Mouse (Mus musculus) heart, postnatal 0 days (tissue): ENCODE measurements around the gene Fgfr2.

Source experiments
- CTCF ChIP-seq: IDR thresholded peaks from 2 replicates; pipeline ENCODE4 v1.5.1; 2016; ENCODE audit warnings: antibody characterized with exemption, control low read depth, low read depth
- EP300 ChIP-seq: IDR thresholded peaks from 2 replicates; pipeline ENCODE4 v1.6.1; 2016; ENCODE audit warnings: antibody characterized with exemption, low read depth

DNA sequence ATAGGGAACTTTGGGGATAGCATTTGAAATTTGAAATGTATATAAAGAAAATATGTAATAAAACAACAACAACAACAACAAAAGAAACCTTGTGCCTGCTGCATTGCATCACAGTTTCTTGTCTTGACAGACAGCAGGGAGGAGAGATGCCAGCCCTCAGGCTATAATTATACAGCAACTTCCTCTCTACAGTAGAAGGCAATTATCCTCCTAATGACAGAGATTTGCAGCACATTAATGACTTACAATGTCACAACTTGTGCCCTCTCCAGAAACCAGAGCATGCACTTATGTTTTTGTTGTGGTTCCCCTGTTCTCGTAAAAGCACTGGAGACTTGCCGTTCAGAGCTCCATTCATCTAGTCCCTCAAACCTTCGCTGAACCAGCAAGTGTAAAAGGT, 1012.8 kb downstream of the Fgfr2 start:
- TF ChIP-seq CTCF (no peak), EP300 (no peak)
